Mouse (Mus musculus) hindbrain, embryonic 10.5 days (tissue): ENCODE data around the gene Map3k11. TPM values are rescaled to one million over a fixed set of nuclear protein-coding genes. Genes with fewer than 3 reads are reported as not detected.
A peak's percentile ranks its signal among the peaks of the same experiment; 100 is the strongest.

Experiments used
- DNase-seq: peaks from one replicate; pipeline ENCODE4 v3.0.0-alpha.2; 2017; ENCODE audit warnings: low spot score
- H3K27ac ChIP-seq: fragments of 300-500 bp; sonication (generic); 2 replicates; pipeline ENCODE4 v1.5.1; 2016; ENCODE audit warnings: mild to moderate bottlenecking, moderate library complexity
- H3K27me3 ChIP-seq: fragments of 300-500 bp; sonication (generic); 2 replicates; pipeline ENCODE4 v1.6.1; 2016; ENCODE audit warnings: mild to moderate bottlenecking; ENCODE audit not compliant: poor library complexity, insufficient read depth, severe bottlenecking
- H3K36me3 ChIP-seq: fragments of 300-500 bp; sonication (generic); 2 replicates; pipeline ENCODE4 v1.6.1; 2016; ENCODE audit warnings: mild to moderate bottlenecking, moderate library complexity
- H3K4me1 ChIP-seq: fragments of 300-500 bp; sonication (generic); replicated peaks from 2 replicates; pipeline ENCODE4 v1.6.1; 2016; ENCODE audit warnings: mild to moderate bottlenecking
- H3K4me3 ChIP-seq: fragments of 300-500 bp; sonication (generic); 2 replicates; pipeline ENCODE4 v1.5.1; 2016; ENCODE audit warnings: mild to moderate bottlenecking, moderate library complexity
- H3K9me3 ChIP-seq: fragments of 300-500 bp; sonication (generic); 2 replicates; pipeline ENCODE4 v1.6.1; 2016; ENCODE audit warnings: mild to moderate bottlenecking, moderate library complexity
- WGBS: fragments of 180-500 bp; shearing (Covaris S2); methylation state at CpG from one replicate; pipeline ENCODE4 v1.1.7; 2016; 5-methylcytosine and 5-hydroxymethylcytosine counted together
- polyA plus RNA-seq: library from polyadenylated mRNA; unstranded; fragments of >200 nt; fragmentation: Nextera tagmentation; extraction: Ambion mirVana; gene quantifications from 2 replicates; pipeline ENCODE4 v1.2.1, GENCODE M21; 2016

Map3k11 gene
- polyA plus RNA-seq, 1 experiment from 2014 or later, result 35.1 TPM

GRCm38 (mm10) chr19:5695849-5696462 lies 7.4 kb downstream of the Map3k11 start:
- H3K9me3 ChIP-seq, result no peaks in the 10 kb centered on the region
- H3K27ac ChIP-seq, result 0 out of 2 replicates have a peak overlapping the region, but pooled peaks have one; percentile 12
- peaks cover 100% of the 10 kb centered on the region for H3K36me3 ChIP-seq
- H3K4me3 ChIP-seq, result peak overlapping the region; percentile 48
- DNase-seq, result peak; percentile 65
- H3K4me1 ChIP-seq, result peaks cover 46% of the 10 kb centered on the region
- H3K27me3 ChIP-seq, result peaks cover 19% of the 10 kb centered on the region
- 9% methylated on average over 41 of the region's 41 CpGs for WGBS

- 78% methylated on average over 17 of the region's 17 CpGs for WGBS
- peak within 1 kb of the TSS; percentile 35; the same call in 1 of the 2 replicates for H3K27ac ChIP-seq
These were observed 15.7 kb downstream of the Map3k11 start, which contains the start of gene Kcnk7 for GRCm38 (mm10) chr19:5704163-5704800. TSS of gene Kcnk7 (plus strand) at chr19:5704367.

GRCm38 (mm10) chr19:5704801-5705571 lies 16.4 kb downstream of the Map3k11 start:
- Histone ChIP-seq H3K36me3 (peaks cover 82% of the 10 kb centered on the region), H3K27ac (peak overlapping the region; percentile 35; the same call in 1 of the 2 replicates), H3K4me3 (peak overlapping the region; percentile 3; the same call in 1 of the 2 replicates), H3K27me3 (no peaks in the 10 kb centered on the region), H3K4me1 (peaks cover 10% of the 10 kb centered on the region), H3K9me3 (no peaks in the 10 kb centered on the region)
- WGBS, result 48% methylated on average over 10 of the region's 10 CpGs
- no peak for DNase-seq

More at GRCm38 (mm10) chr19:5704163-5704800, 15.7 kb downstream of the Map3k11 start, which contains the start of gene Kcnk7:
- Histone ChIP-seq H3K9me3 (no peaks in the 10 kb centered on the region), H3K27me3 (no peaks in the 10 kb centered on the region), H3K4me1 (peaks cover 10% of the 10 kb centered on the region), H3K4me3 (peak within 1 kb of the TSS; percentile 3; the same call in 1 of the 2 replicates), H3K36me3 (peaks cover 84% of the 10 kb centered on the region)
- no peak for DNase-seq

GRCm38 (mm10) chr19:5710068-5710467 lies 21.5 kb downstream of the Map3k11 start:
- H3K27ac ChIP-seq, result no peak overlapping the region
- H3K4me1 ChIP-seq, result peaks cover 19% of the 10 kb centered on the region
- no peaks in the 10 kb centered on the region for H3K27me3 ChIP-seq
- 92% methylated on average over 6 of the region's 6 CpGs for whole genome bisulfite sequencing
- peaks cover 74% of the 10 kb centered on the region for H3K36me3 ChIP-seq
- H3K9me3 ChIP-seq, result no peaks in the 10 kb centered on the region
- no peak for DNase-seq
- no peak overlapping the region for H3K4me3 ChIP-seq

- peaks cover 79% of the 10 kb centered on the region for H3K36me3 ChIP-seq
- H3K27me3 ChIP-seq, result peaks cover 4% of the 10 kb centered on the region; the same call in 1 of the 2 replicates
- no peaks in the 10 kb centered on the region for H3K9me3 ChIP-seq
- H3K4me1 ChIP-seq, result peaks cover 22% of the 10 kb centered on the region
- H3K27ac ChIP-seq, result no peak overlapping the region
- 75% methylated on average over 8 of the region's 8 CpGs for WGBS
- no peak for DNase-seq
- H3K4me3 ChIP-seq, result no peak overlapping the region
These were observed 22.0 kb downstream of the Map3k11 start for GRCm38 (mm10) chr19:5710581-5710980.

- Histone ChIP-seq H3K27ac (no peak overlapping the region), H3K27me3 (peaks cover 9% of the 10 kb centered on the region; the same call in 1 of the 2 replicates), H3K4me3 (no peak overlapping the region), H3K4me1 (peaks cover 29% of the 10 kb centered on the region), H3K9me3 (no peaks in the 10 kb centered on the region), H3K36me3 (peaks cover 78% of the 10 kb centered on the region)
- 4% methylated on average over 3 of the region's 3 CpGs for WGBS
- peak; percentile 64 for DNase-seq
These were observed 22.7 kb downstream of the Map3k11 start for GRCm38 (mm10) chr19:5711218-5711617.

- DNase-seq, result no peak
- H3K9me3 ChIP-seq, result no peaks in the 10 kb centered on the region
- H3K27me3 ChIP-seq, result peaks cover 14% of the 10 kb centered on the region; the same call in 1 of the 2 replicates
- WGBS, result 92% methylated on average over 14 of the region's 14 CpGs
- no peak overlapping the region for H3K27ac ChIP-seq
- peaks cover 36% of the 10 kb centered on the region for H3K4me1 ChIP-seq
- H3K4me3 ChIP-seq, result no peak overlapping the region
- peaks cover 74% of the 10 kb centered on the region for H3K36me3 ChIP-seq
These were observed 23.4 kb downstream of the Map3k11 start for GRCm38 (mm10) chr19:5711907-5712460.

GRCm38 (mm10) chr19:5713255-5713654 lies 24.7 kb downstream of the Map3k11 start:
- Histone ChIP-seq H3K36me3 (peaks cover 74% of the 10 kb centered on the region), H3K4me1 (peaks cover 43% of the 10 kb centered on the region), H3K9me3 (no peaks in the 10 kb centered on the region), H3K4me3 (no peak overlapping the region), H3K27me3 (peaks cover 16% of the 10 kb centered on the region; the same call in 1 of the 2 replicates), H3K27ac (no peak overlapping the region)
- 75% methylated on average over 5 of the region's 5 CpGs for WGBS
- no peak for DNase-seq

GRCm38 (mm10) chr19:5713730-5714129 lies 25.2 kb downstream of the Map3k11 start:
- peaks cover 16% of the 10 kb centered on the region; the same call in 1 of the 2 replicates for H3K27me3 ChIP-seq
- peaks cover 43% of the 10 kb centered on the region for H3K4me1 ChIP-seq
- H3K4me3 ChIP-seq, result no peak overlapping the region
- 9% methylated on average over 2 of the region's 2 CpGs for WGBS
- DNase-seq, result no peak
- H3K9me3 ChIP-seq, result no peaks in the 10 kb centered on the region
- H3K36me3 ChIP-seq, result peaks cover 74% of the 10 kb centered on the region
- H3K27ac ChIP-seq, result no peak overlapping the region

- H3K27ac ChIP-seq, result 0 out of 2 replicates have a peak overlapping the region, but pooled peaks have one; percentile 16
These were observed 27.5 kb downstream of the Map3k11 start for GRCm38 (mm10) chr19:5715793-5716688.

GRCm38 (mm10) chr19:5716955-5717354 lies 28.4 kb downstream of the Map3k11 start:
- H3K27ac ChIP-seq, result no peak overlapping the region
- peak overlapping the region; percentile 9; the same call in 1 of the 2 replicates for H3K4me3 ChIP-seq
- H3K36me3 ChIP-seq, result peaks cover 76% of the 10 kb centered on the region
- no peaks in the 10 kb centered on the region for H3K9me3 ChIP-seq
- peaks cover 16% of the 10 kb centered on the region; the same call in 1 of the 2 replicates for H3K27me3 ChIP-seq
- DNase-seq, result no peak
- 66% methylated on average over 10 of the region's 10 CpGs for WGBS
- peaks cover 43% of the 10 kb centered on the region for H3K4me1 ChIP-seq

More at GRCm38 (mm10) chr19:5715793-5716688, 27.5 kb downstream of the Map3k11 start:
- DNase-seq, result peak; percentile 56
- Histone ChIP-seq H3K9me3 (no peaks in the 10 kb centered on the region), H3K4me1 (peaks cover 42% of the 10 kb centered on the region), H3K27me3 (peaks cover 16% of the 10 kb centered on the region; the same call in 1 of the 2 replicates), H3K4me3 (peak overlapping the region; percentile 35), H3K36me3 (peaks cover 76% of the 10 kb centered on the region)
- WGBS, result 17% methylated on average over 43 of the region's 43 CpGs
